Mouse (Mus musculus) kidney, embryonic 14.5 days (tissue): ENCODE measurements around the gene Eefsec. TPM values are rescaled to one million over a fixed set of nuclear protein-coding genes. Genes with fewer than 3 reads are reported as not detected.

ENCODE experiments used
- ATAC-seq: fragments of 200-750 bp; cut with Nextera tagmentation; 2 replicates; pipeline ENCODE4 v1.8.0; 2017; ENCODE audit warnings: moderate number of reproducible peaks, mild to moderate bottlenecking, moderate TSS enrichment, moderate library complexity; ENCODE audit not compliant: low FRiP score, low TSS enrichment
- H3K27ac ChIP-seq: fragments of 300-500 bp; sonication (generic); 2 replicates; pipeline ENCODE4 v1.5.1; 2014; ENCODE audit warnings: low read depth, mild to moderate bottlenecking, low read length, moderate library complexity, mixed read lengths
- H3K27me3 ChIP-seq: fragments of 300-500 bp; sonication (generic); 2 replicates; pipeline ENCODE4 v1.6.1; 2014; ENCODE audit warnings: mild to moderate bottlenecking, low read length; ENCODE audit not compliant: control insufficient read depth, insufficient read depth
- H3K36me3 ChIP-seq: fragments of 300-500 bp; sonication (generic); 2 replicates; pipeline ENCODE4 v1.6.1; 2014; ENCODE audit warnings: low read length, mixed read lengths; ENCODE audit not compliant: control insufficient read depth, insufficient read depth
- H3K4me1 ChIP-seq: fragments of 300-500 bp; sonication (generic); 2 replicates; pipeline ENCODE4 v1.6.1; 2014; ENCODE audit warnings: low read length, mixed read lengths; ENCODE audit not compliant: control insufficient read depth, insufficient read depth
- H3K4me2 ChIP-seq: fragments of 300-500 bp; sonication (generic); replicated peaks from 2 replicates; pipeline ENCODE4 v1.6.1; 2014; ENCODE audit warnings: low read depth, mild to moderate bottlenecking, low read length
- H3K4me3 ChIP-seq: fragments of 300-500 bp; sonication (generic); 2 replicates; pipeline ENCODE4 v1.5.1; 2014; ENCODE audit warnings: mild to moderate bottlenecking, low read length
- H3K9ac ChIP-seq: fragments of 300-500 bp; sonication (generic); 2 replicates; pipeline ENCODE4 v1.6.1; 2014; ENCODE audit warnings: low read depth, mild to moderate bottlenecking, low read length, moderate library complexity
- H3K9me3 ChIP-seq: fragments of 300-500 bp; sonication (generic); 2 replicates; pipeline ENCODE4 v1.6.1; 2016; ENCODE audit warnings: low read length; ENCODE audit not compliant: control insufficient read depth
- WGBS: fragments of 180-500 bp; shearing (Covaris S2); extraction: QIAGEN DNeasy Blood & Tissue Kit; methylation state at CpG from one replicate; pipeline ENCODE4 v1.1.7; 2014; 5-methylcytosine and 5-hydroxymethylcytosine counted together
- polyA plus RNA-seq: library from polyadenylated mRNA; unstranded; fragments of >200 nt; fragmentation: Nextera tagmentation; extraction: Ambion mirVana; gene quantifications from 2 replicates; pipeline ENCODE4 v1.2.1, GENCODE M21; 2014

Eefsec gene
- polyA plus RNA-seq, 1 experiment from 2014 or later, result 49.3 TPM

- H3K4me1 ChIP-seq, result no peaks in the 10 kb centered on the region
- 62% methylated on average over 7 of the region's 7 CpGs for WGBS
- peaks cover 4% of the 10 kb centered on the region; the same call in 1 of the 2 replicates for H3K36me3 ChIP-seq
- H3K27ac ChIP-seq, result no peak overlapping the region
- H3K9ac ChIP-seq, result no peak overlapping the region
- H3K27me3 ChIP-seq, result no peaks in the 10 kb centered on the region
- no peak for ATAC-seq
- H3K4me2 ChIP-seq, result no peak overlapping the region
- H3K4me3 ChIP-seq, result no peak overlapping the region
- H3K9me3 ChIP-seq, result no peaks in the 10 kb centered on the region
These were observed 145.1 kb downstream of the Eefsec start for GRCm38 (mm10) chr6:88301234-88301633.

GRCm38 (mm10) chr6:88299491-88299890 lies 146.8 kb downstream of the Eefsec start:
- H3K4me2 ChIP-seq, result no peak overlapping the region
- peaks cover 4% of the 10 kb centered on the region; the same call in 1 of the 2 replicates for H3K36me3 ChIP-seq
- no peak overlapping the region for H3K9ac ChIP-seq
- H3K27ac ChIP-seq, result no peak overlapping the region
- 20% methylated on average over 2 of the region's 2 CpGs for WGBS
- H3K27me3 ChIP-seq, result no peaks in the 10 kb centered on the region
- ATAC-seq, result no peak
- H3K4me3 ChIP-seq, result no peak overlapping the region
- H3K9me3 ChIP-seq, result no peaks in the 10 kb centered on the region
- H3K4me1 ChIP-seq, result no peaks in the 10 kb centered on the region

- WGBS, result 79% methylated on average over 4 of the region's 4 CpGs
- H3K9ac ChIP-seq, result no peak overlapping the region
These were observed 153.9 kb downstream of the Eefsec start for GRCm38 (mm10) chr6:88292274-88292909.

GRCm38 (mm10) chr6:88290129-88290766 lies 156.1 kb downstream of the Eefsec start:
- H3K36me3 ChIP-seq, result no peaks in the 10 kb centered on the region
- no peaks in the 10 kb centered on the region for H3K9me3 ChIP-seq
- no peak for ATAC-seq
- no peaks in the 10 kb centered on the region for H3K27me3 ChIP-seq
- WGBS, result 82% methylated on average over 6 of the region's 6 CpGs
- no peak overlapping the region for H3K4me3 ChIP-seq
- H3K27ac ChIP-seq, result no peak overlapping the region
- 0 out of 2 replicates have a peak, but pooled peaks cover 4% of the 10 kb centered on the region for H3K4me1 ChIP-seq
- no peak overlapping the region for H3K9ac ChIP-seq
- no peak overlapping the region for H3K4me2 ChIP-seq

More at GRCm38 (mm10) chr6:88292274-88292909, 153.9 kb downstream of the Eefsec start:
- no peaks in the 10 kb centered on the region for H3K9me3 ChIP-seq
- ATAC-seq, result no peak
- H3K27ac ChIP-seq, result no peak overlapping the region
- no peak overlapping the region for H3K4me2 ChIP-seq
- no peaks in the 10 kb centered on the region for H3K27me3 ChIP-seq
- H3K4me1 ChIP-seq, result 0 out of 2 replicates have a peak, but pooled peaks cover 4% of the 10 kb centered on the region
- no peaks in the 10 kb centered on the region; the same call in 1 of the 2 replicates for H3K36me3 ChIP-seq
- H3K4me3 ChIP-seq, result no peak overlapping the region

- no peak overlapping the region for H3K9ac ChIP-seq
- no peak overlapping the region for H3K4me2 ChIP-seq
- no peak overlapping the region for H3K27ac ChIP-seq
- H3K4me3 ChIP-seq, result no peak overlapping the region
- no peak for ATAC-seq
- 96% methylated on average over 2 of the region's 2 CpGs for WGBS
- H3K27me3 ChIP-seq, result no peaks in the 10 kb centered on the region
- peaks cover 13% of the 10 kb centered on the region for H3K4me1 ChIP-seq
- no peaks in the 10 kb centered on the region for H3K9me3 ChIP-seq
- H3K36me3 ChIP-seq, result no peaks in the 10 kb centered on the region
These were observed 168.2 kb downstream of the Eefsec start for GRCm38 (mm10) chr6:88278141-88278540.

- no peak for ATAC-seq
- WGBS, result 92% methylated on average over 4 of the region's 4 CpGs
- H3K4me2 ChIP-seq, result no peak overlapping the region
- H3K36me3 ChIP-seq, result no peaks in the 10 kb centered on the region
- no peaks in the 10 kb centered on the region for H3K27me3 ChIP-seq
- H3K4me1 ChIP-seq, result peaks cover 19% of the 10 kb centered on the region
- H3K27ac ChIP-seq, result no peak overlapping the region
- no peaks in the 10 kb centered on the region for H3K9me3 ChIP-seq
- no peak overlapping the region for H3K4me3 ChIP-seq
- H3K9ac ChIP-seq, result no peak overlapping the region
These were observed 169.1 kb downstream of the Eefsec start for GRCm38 (mm10) chr6:88277242-88277641.

- no peak overlapping the region for H3K27ac ChIP-seq
- H3K36me3 ChIP-seq, result no peaks in the 10 kb centered on the region
- H3K9me3 ChIP-seq, result no peaks in the 10 kb centered on the region
- H3K27me3 ChIP-seq, result no peaks in the 10 kb centered on the region
- WGBS, result 80% methylated on average over 4 of the region's 4 CpGs
- no peak overlapping the region for H3K4me3 ChIP-seq
- no peak overlapping the region for H3K9ac ChIP-seq
- H3K4me1 ChIP-seq, result peaks cover 20% of the 10 kb centered on the region
- no peak overlapping the region for H3K4me2 ChIP-seq
- ATAC-seq, result no peak
These were observed 170.1 kb downstream of the Eefsec start for GRCm38 (mm10) chr6:88276221-88276620.

- WGBS, result 41% methylated on average over 6 of the region's 6 CpGs
- Histone ChIP-seq H3K27ac (no peak overlapping the region), H3K9me3 (no peaks in the 10 kb centered on the region), H3K4me1 (peaks cover 20% of the 10 kb centered on the region), H3K4me2 (no peak overlapping the region), H3K36me3 (no peaks in the 10 kb centered on the region), H3K9ac (no peak overlapping the region), H3K27me3 (no peaks in the 10 kb centered on the region), H3K4me3 (no peak overlapping the region)
- no peak for ATAC-seq
These were observed 171.7 kb downstream of the Eefsec start for GRCm38 (mm10) chr6:88274623-88275022.

- 84% methylated on average over 2 of the region's 2 CpGs for WGBS
- no peak overlapping the region for H3K4me3 ChIP-seq
- H3K36me3 ChIP-seq, result no peaks in the 10 kb centered on the region
- no peak overlapping the region for H3K4me2 ChIP-seq
- H3K4me1 ChIP-seq, result peaks cover 6% of the 10 kb centered on the region; the same call in 1 of the 2 replicates
- H3K27ac ChIP-seq, result no peak overlapping the region
- H3K27me3 ChIP-seq, result no peaks in the 10 kb centered on the region
- ATAC-seq, result no peak
- H3K9ac ChIP-seq, result no peak overlapping the region
- no peaks in the 10 kb centered on the region for H3K9me3 ChIP-seq
These were observed 178.4 kb downstream of the Eefsec start for GRCm38 (mm10) chr6:88267970-88268369.
